Mouse (Mus musculus): ENCODE data around the gene Gdpd4. TPM values are rescaled to one million over a fixed set of nuclear protein-coding genes. Genes with fewer than 3 reads are reported as not detected.

Gdpd4 gene
- not detected for polyA plus RNA-seq (2017; shearing (Covaris generic))

GRCm38 (mm10) chr7:97919742-97920141, at the start of gene Gdpd4:
Gdpd4 (plus strand) TSS chr7:97919955.

Other genes with a start within 250 kb of the Gdpd4 start
- 65.7 TPM for gene Clns1a, start 223.3 kb upstream of the Gdpd4 start, polyA plus RNA-seq (2017; shearing (Covaris generic))
- 0.56 TPM for gene Aqp11, start 181.7 kb upstream of the Gdpd4 start, polyA plus RNA-seq (2017; shearing (Covaris generic))
- gene Pak1, start 131.4 kb upstream of the Gdpd4 start, polyA plus RNA-seq (2017; shearing (Covaris generic)), result 10.1 TPM
- gene Myo7a, start 199.6 kb downstream of the Gdpd4 start, polyA plus RNA-seq (2017; shearing (Covaris generic)), result 2.2 TPM
- gene Omp, start 225.5 kb downstream of the Gdpd4 start, polyA plus RNA-seq (2017; shearing (Covaris generic)), result not detected

Measured in effector memory CD4-positive, alpha-beta T cell, adult 5 months (primary cell).